ENCODE assay signal across 16 mouse cellular contexts in the genomic region with DNA sequence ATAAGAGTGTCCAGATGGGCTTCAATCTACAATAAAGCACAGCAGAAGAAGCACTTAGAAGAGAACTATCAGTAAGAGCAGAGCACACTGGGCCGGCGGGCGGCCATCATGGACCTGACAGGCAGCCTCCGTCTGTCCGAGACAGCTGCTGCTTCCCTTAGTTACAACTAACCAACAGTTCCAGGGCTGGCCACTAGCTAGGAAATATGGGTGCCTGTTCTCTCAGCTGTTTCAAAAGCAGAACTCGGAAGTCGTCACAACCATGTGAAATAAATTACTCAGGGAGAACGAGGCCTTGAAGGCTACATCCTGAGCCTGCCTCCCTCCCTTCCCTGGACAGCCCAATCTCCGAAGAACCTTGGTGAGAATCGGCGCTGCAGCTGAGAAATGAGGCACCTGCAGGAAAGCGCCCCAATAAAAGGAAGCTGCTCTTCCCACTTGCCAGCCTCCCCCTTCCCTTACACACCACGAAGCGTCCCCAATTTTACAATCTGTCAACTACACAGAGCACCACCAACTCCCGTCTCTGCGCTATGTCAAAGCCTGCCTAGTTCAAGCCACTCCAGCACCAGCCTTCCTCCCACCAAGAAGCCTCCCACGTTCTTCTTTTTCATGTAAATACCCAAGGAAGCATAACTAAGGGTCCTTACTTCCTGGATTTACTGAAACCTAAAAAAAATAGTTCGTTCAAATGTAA. TPM values are rescaled to one million over a fixed set of nuclear protein-coding genes. Genes with fewer than 3 reads are reported as not detected.
DNase-seq lines count a peak whose midpoint lies in the region; ATAC-seq and TF ChIP-seq lines count a peak whose summit lies in the region.
"Had no signal": no experiment of that assay in that cellular context is flagged by ENCODE, and none has a peak within 500 bp of the region (broad histone marks: within the 10 kb centered on the region; RNA-seq: fewer than 3 reads in every experiment).

No protein-coding gene starts in this region.

- no peaks in the 10 kb centered on the region for H3K9me3 ChIP-seq in forebrain, postnatal 0 days (ENCODE audit: low read length)
- H3K9me3 ChIP-seq in forebrain, embryonic 13.5 days (replicated peaks) = no peaks in the 10 kb centered on the region
- H3K9me3 ChIP-seq: embryonic facial prominence, embryonic 15.5 days; heart, embryonic 12.5 days; midbrain, embryonic 10.5 days had no signal

- WGBS in forebrain, postnatal 0 days = 73% methylated on average over 18 of the region's 18 CpGs
- 77% methylated on average over 18 of the region's 18 CpGs for WGBS in forebrain, embryonic 13.5 days

- no peak overlapping the region for H3K9ac ChIP-seq in forebrain, postnatal 0 days
- no peak overlapping the region for H3K9ac ChIP-seq in forebrain, embryonic 13.5 days
- H3K9ac ChIP-seq: embryonic facial prominence, embryonic 15.5 days; heart, embryonic 12.5 days had no signal

- H3K27ac ChIP-seq in forebrain, postnatal 0 days (ENCODE audit: low read depth, low read length) = no peak overlapping the region
- no peak overlapping the region for H3K27ac ChIP-seq in forebrain, embryonic 13.5 days
- H3K27ac ChIP-seq: embryonic facial prominence, embryonic 15.5 days; midbrain, embryonic 10.5 days had no signal

- TF ChIP-seq CTCF in forebrain, postnatal 0 days (IDR thresholded peaks at IDR 0.05; ENCODE audit: low read depth) = no peak

- no peak for DNase-seq in forebrain, postnatal 0 days
- DNase-seq in layer of hippocampus, adult 11-12 months (ENCODE audit: low spot score) = peak; percentile 25
- DNase-seq in layer of hippocampus, postnatal 36 days = no peak
- no peak for DNase-seq in left cerebral cortex, adult 11 months (ENCODE audit: low spot score)
- no peak for DNase-seq in ovary, adult 18-20 months (ENCODE audit: low spot score)
- DNase-seq: adrenal gland, postnatal 25 days; gastrocnemius, postnatal 14 days; thymus, postnatal 4 days had no signal

- 0 out of 2 replicates have a peak, but pooled peaks have one; percentile 20 for ATAC-seq in forebrain, postnatal 0 days
- no peak for ATAC-seq in forebrain, embryonic 13.5 days
- peak; percentile 40 for ATAC-seq in activated CD4-positive, CD25-positive, alpha-beta regulatory T cell, adult 4 months
- ATAC-seq in megakaryocyte progenitor cell, adult 5-6 weeks (replicated peaks; ENCODE audit: poor library complexity) = peak; percentile 68
- ATAC-seq: forebrain, embryonic 14.5 days had no signal

- peaks cover 69% of the 10 kb centered on the region for H3K36me3 ChIP-seq in forebrain, postnatal 0 days (ENCODE audit: insufficient read depth)
- peaks cover 85% of the 10 kb centered on the region for H3K36me3 ChIP-seq in forebrain, embryonic 13.5 days (ENCODE audit: poor library complexity, severe bottlenecking)

- no peak overlapping the region for H3K4me2 ChIP-seq in forebrain, postnatal 0 days (ENCODE audit: low read depth)
- H3K4me2 ChIP-seq in forebrain, embryonic 13.5 days = no peak overlapping the region
- H3K4me2 ChIP-seq: embryonic facial prominence, embryonic 15.5 days; heart, embryonic 12.5 days had no signal

- H3K4me1 ChIP-seq in forebrain, postnatal 0 days (ENCODE audit: insufficient read depth) = no peaks in the 10 kb centered on the region
- H3K4me1 ChIP-seq in forebrain, embryonic 13.5 days = no peaks in the 10 kb centered on the region
- H3K4me1 ChIP-seq: embryonic facial prominence, embryonic 15.5 days; heart, embryonic 12.5 days; midbrain, embryonic 10.5 days had no signal

- H3K27me3 ChIP-seq in forebrain, postnatal 0 days (ENCODE audit: insufficient read depth, low read length) = no peaks in the 10 kb centered on the region
- no peaks in the 10 kb centered on the region for H3K27me3 ChIP-seq in forebrain, embryonic 13.5 days
- H3K27me3 ChIP-seq: embryonic facial prominence, embryonic 15.5 days; heart, embryonic 12.5 days had no signal

- H3K4me3 ChIP-seq in forebrain, postnatal 0 days (ENCODE audit: low read depth, low read length) = no peak overlapping the region
- H3K4me3 ChIP-seq in forebrain, embryonic 13.5 days = no peak overlapping the region
- H3K4me3 ChIP-seq: embryonic facial prominence, embryonic 15.5 days; heart, embryonic 12.5 days; midbrain, embryonic 10.5 days; myocyte had no signal

RNA-seq across cellular contexts. Expression of a gene that starts 26.8 kb away (rescaled TPM):
- 42.8 and 44.9 TPM in 2 replicates for total RNA-seq in forebrain, postnatal 0 days (2014; rRNA removed)
- polyA plus RNA-seq in forebrain, postnatal 0 days (2015; fragmentation: Nextera tagmentation; extraction: Ambion mirVana) = 28.3 and 31.3 TPM in 2 replicates
- polyA plus RNA-seq in forebrain, embryonic 13.5 days (2015; fragmentation: Nextera tagmentation; extraction: Ambion mirVana) = 55.2 and 55.4 TPM in 2 replicates
- 10 to 100 TPM; 41.3 to 44.7 TPM for total RNA-seq in layer of hippocampus, postnatal 36 days (2021)
- polyA plus RNA-seq in activated CD4-positive, CD25-positive, alpha-beta regulatory T cell, adult 4 months (2017; shearing (Covaris generic)) = 10 to 100 TPM; 17.4 to 19.5 TPM
- total RNA-seq in megakaryocyte progenitor cell, adult 5-6 weeks (2015) = 19.4 and 22.2 TPM in 2 replicates
- total RNA-seq in megakaryocyte progenitor cell, adult 5-6 weeks (2017) = 23.6 and 28.9 TPM in 2 replicates

RNA-seq across cellular contexts. Expression of a gene that starts 51.1 kb away (rescaled TPM):
- 44.7 and 48.0 TPM in 2 replicates for total RNA-seq in forebrain, postnatal 0 days (2014; rRNA removed)
- polyA plus RNA-seq in forebrain, postnatal 0 days (2015; fragmentation: Nextera tagmentation; extraction: Ambion mirVana) = 60.8 and 74.1 TPM in 2 replicates
- polyA plus RNA-seq in forebrain, embryonic 13.5 days (2015; fragmentation: Nextera tagmentation; extraction: Ambion mirVana) = 23.9 and 27.3 TPM in 2 replicates
- 10 to 100 TPM; 18.1 to 19.9 TPM for total RNA-seq in layer of hippocampus, postnatal 36 days (2021)
- polyA plus RNA-seq in activated CD4-positive, CD25-positive, alpha-beta regulatory T cell, adult 4 months (2017; shearing (Covaris generic)) = under 1 TPM in 1 of 2 experiments, not detected in 1; 0.42 TPM
- 0.47 TPM in 1 of 2 replicates, not detected in the other for total RNA-seq in megakaryocyte progenitor cell, adult 5-6 weeks (2015)
- total RNA-seq in megakaryocyte progenitor cell, adult 5-6 weeks (2017) = not detected in 2 replicates

Comparison
In these comparisons a context has a peak if more than half of its experiments do, and no peak if none do; other contexts are left out.
1. RNA of a gene that starts 51.1 kb away (total RNA-seq): 44.7 to 48.0 TPM in forebrain, postnatal 0 days and 18.1 to 19.9 TPM in layer of hippocampus, postnatal 36 days; 0.47 TPM in megakaryocyte progenitor cell, adult 5-6 weeks; every median in the first group is over 10 times any median in the second.